Mouse (Mus musculus): ENCODE data around the gene Dclk3. TPM values are rescaled to one million over a fixed set of nuclear protein-coding genes. Genes with fewer than 3 reads are reported as not detected.

Dclk3 gene
- polyA plus RNA-seq, 1 experiment from 2014 or later: 0.29 TPM

DNA sequence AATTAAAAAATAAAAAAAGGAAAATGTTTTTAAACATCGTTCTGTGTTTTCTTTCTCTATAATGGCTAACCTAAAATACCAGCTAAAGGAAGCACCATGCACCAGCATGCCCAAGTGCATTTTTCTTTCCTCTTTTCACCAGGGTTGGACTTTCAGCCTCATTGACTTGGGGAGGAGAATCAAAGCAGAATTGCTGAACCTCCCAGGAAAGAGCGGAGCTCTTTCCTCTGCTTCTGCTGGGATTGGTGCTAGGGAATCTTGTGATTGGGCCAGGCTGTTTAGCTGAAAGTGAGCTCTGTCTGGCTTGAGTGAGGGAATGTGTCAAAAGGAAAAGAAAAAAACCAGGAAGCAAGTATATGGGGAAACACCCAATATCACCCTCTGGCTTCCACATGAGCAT lies 10.1 kb downstream of the Dclk3 start:
- WGBS: 75% methylated on average over 2 of the region's 2 CpGs
- H3K27ac ChIP-seq (ENCODE audit: low read length): no peak overlapping the region

GRCm38 (mm10) chr9:111449880-111450279 lies 11.0 kb downstream of the Dclk3 start:
- ATAC-seq (ENCODE audit: insufficient number of reproducible peaks, insufficient read depth, low FRiP score, low read depth): no peak
- Histone ChIP-seq H3K9me3 (ENCODE audit: control insufficient read depth, low read depth, low read length) (no peaks in the 10 kb centered on the region), H3K9ac (replicated peaks; ENCODE audit: low read depth, low read length) (no peak overlapping the region), H3K4me1 (ENCODE audit: control insufficient read depth, insufficient read depth, low read length) (no peaks in the 10 kb centered on the region), H3K36me3 (ENCODE audit: control insufficient read depth, insufficient read depth, low read length) (no peaks in the 10 kb centered on the region), H3K27ac (ENCODE audit: low read length) (no peak overlapping the region), H3K4me3 (ENCODE audit: low read depth, low read length) (no peak overlapping the region), H3K4me2 (replicated peaks; ENCODE audit: low read depth, low read length) (no peak overlapping the region), H3K27me3 (ENCODE audit: control insufficient read depth, insufficient read depth, low read length) (no peaks in the 10 kb centered on the region)
- 81% methylated on average over 5 of the region's 5 CpGs for WGBS

More for the DNA sequence above, 10.1 kb downstream of the Dclk3 start:
- no peak for ATAC-seq (ENCODE audit: insufficient number of reproducible peaks, insufficient read depth, low FRiP score, low read depth)
- Histone ChIP-seq H3K9me3 (ENCODE audit: control insufficient read depth, low read depth, low read length) (no peaks in the 10 kb centered on the region), H3K4me2 (replicated peaks; ENCODE audit: low read depth, low read length) (no peak overlapping the region), H3K9ac (replicated peaks; ENCODE audit: low read depth, low read length) (no peak overlapping the region), H3K27me3 (ENCODE audit: control insufficient read depth, insufficient read depth, low read length) (no peaks in the 10 kb centered on the region), H3K36me3 (ENCODE audit: control insufficient read depth, insufficient read depth, low read length) (no peaks in the 10 kb centered on the region), H3K4me1 (ENCODE audit: control insufficient read depth, insufficient read depth, low read length) (no peaks in the 10 kb centered on the region), H3K4me3 (ENCODE audit: low read depth, low read length) (no peak overlapping the region)

DNA sequence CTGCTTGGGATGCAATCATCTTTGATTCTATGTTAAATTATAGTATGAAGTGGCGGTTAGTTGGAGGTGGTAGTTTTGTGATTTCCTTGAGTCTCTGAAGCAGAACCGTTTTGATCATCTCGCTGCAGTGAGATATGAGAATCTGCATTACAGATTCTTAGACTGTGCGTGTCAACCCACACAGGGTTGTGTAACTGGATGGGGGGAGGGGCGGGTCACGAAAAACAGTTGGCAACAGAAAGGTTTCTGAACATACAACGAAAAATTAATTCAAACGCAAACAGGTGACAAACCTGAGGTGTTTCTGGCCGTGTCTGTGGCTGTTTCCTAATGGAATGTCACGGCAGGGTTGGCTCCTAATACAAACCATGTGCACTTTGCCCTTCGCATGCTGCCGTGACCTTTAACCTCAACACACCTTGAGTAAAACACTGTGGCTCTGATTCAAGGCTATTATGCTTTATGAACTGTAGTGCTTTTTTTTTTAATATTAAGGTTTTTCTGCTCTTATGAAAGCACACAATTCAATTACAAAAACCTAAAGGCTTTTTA lies 12.0 kb downstream of the Dclk3 start:
- Histone ChIP-seq H3K4me1 (ENCODE audit: control insufficient read depth, insufficient read depth, low read length) (no peaks in the 10 kb centered on the region), H3K9ac (replicated peaks; ENCODE audit: low read depth, low read length) (no peak overlapping the region), H3K27ac (ENCODE audit: low read length) (no peak overlapping the region), H3K4me2 (replicated peaks; ENCODE audit: low read depth, low read length) (no peak overlapping the region), H3K36me3 (ENCODE audit: control insufficient read depth, insufficient read depth, low read length) (no peaks in the 10 kb centered on the region), H3K4me3 (ENCODE audit: low read depth, low read length) (no peak overlapping the region), H3K27me3 (ENCODE audit: control insufficient read depth, insufficient read depth, low read length) (no peaks in the 10 kb centered on the region), H3K9me3 (ENCODE audit: control insufficient read depth, low read depth, low read length) (no peaks in the 10 kb centered on the region)
- WGBS: 73% methylated on average over 12 of the region's 12 CpGs
- ATAC-seq (ENCODE audit: insufficient number of reproducible peaks, insufficient read depth, low FRiP score, low read depth): no peak

DNA sequence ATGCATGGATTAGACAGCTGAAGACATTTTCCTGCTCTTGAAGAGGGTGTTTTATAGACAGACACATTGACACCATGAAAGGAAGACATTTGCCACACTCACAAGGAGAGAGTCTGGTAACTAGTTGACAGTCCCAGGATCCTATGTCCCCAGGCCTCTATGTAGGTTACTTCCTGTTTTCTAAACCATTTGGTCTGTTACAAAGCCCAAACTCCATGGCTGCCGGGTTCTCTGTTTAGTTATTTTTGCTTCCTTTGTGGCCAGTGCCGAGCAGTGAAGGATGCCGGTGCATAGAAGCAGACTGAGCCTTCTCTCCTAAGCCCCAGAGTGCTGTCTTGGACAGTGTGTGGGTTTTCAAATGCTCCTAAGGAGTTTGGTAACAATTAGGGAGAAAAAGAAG lies 15.0 kb downstream of the Dclk3 start:
- H3K36me3 ChIP-seq (ENCODE audit: control insufficient read depth, insufficient read depth, low read length): no peaks in the 10 kb centered on the region

DNA sequence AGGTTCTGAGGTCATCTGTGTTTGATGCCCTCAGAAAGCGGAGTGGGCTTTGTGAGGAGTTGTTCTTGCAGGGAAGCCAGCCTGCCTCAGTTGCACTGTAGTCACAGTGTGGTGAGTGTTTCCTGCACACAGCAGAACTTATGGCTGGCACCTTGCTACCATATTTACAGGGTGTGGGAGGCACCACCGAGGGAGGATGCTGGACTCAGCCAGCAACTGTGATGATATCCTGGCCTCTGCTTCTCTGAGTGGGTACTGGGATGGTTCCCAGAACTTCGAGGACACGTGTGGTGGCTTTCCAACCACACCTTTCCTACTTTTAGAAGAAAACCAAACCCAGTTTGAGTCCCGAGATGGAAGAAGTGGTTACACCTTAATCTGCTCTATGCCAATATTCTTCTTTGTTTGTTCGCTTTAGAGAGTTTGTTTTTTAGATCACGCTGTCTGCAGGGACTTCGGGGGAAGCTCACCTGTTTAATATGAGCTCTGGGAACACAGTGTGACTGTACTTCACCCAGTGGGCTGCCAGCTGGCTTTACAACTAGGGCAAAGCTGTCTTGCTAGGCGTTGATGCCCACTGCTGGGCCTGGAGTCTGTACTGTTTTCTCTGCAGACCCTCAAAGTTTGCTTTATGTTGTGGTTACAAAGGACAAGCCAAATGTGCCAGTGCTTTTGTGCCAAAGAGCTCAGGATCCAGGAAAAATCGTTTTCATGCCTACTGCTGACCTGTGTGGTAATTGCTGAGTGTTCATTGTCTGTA lies 18.5 kb downstream of the Dclk3 start:
- no peak overlapping the region for H3K9ac ChIP-seq (replicated peaks; ENCODE audit: low read depth, low read length)
- H3K4me2 ChIP-seq (replicated peaks; ENCODE audit: low read depth, low read length): no peak overlapping the region
- H3K4me3 ChIP-seq (ENCODE audit: low read depth, low read length): no peak overlapping the region
- no peaks in the 10 kb centered on the region for H3K36me3 ChIP-seq (ENCODE audit: control insufficient read depth, insufficient read depth, low read length)
- no peaks in the 10 kb centered on the region for H3K27me3 ChIP-seq (ENCODE audit: control insufficient read depth, insufficient read depth, low read length)
- no peak overlapping the region for H3K27ac ChIP-seq (ENCODE audit: low read length)
- 81% methylated on average over 10 of the region's 10 CpGs for WGBS
- no peaks in the 10 kb centered on the region for H3K4me1 ChIP-seq (ENCODE audit: control insufficient read depth, insufficient read depth, low read length)
- ATAC-seq (ENCODE audit: insufficient number of reproducible peaks, insufficient read depth, low FRiP score, low read depth): no peak
- H3K9me3 ChIP-seq (ENCODE audit: control insufficient read depth, low read depth, low read length): no peaks in the 10 kb centered on the region

More for the DNA sequence above, 15.0 kb downstream of the Dclk3 start:
- H3K4me2 ChIP-seq (replicated peaks; ENCODE audit: low read depth, low read length): no peak overlapping the region
- H3K4me3 ChIP-seq (ENCODE audit: low read depth, low read length): no peak overlapping the region
- no peak for ATAC-seq (ENCODE audit: insufficient number of reproducible peaks, insufficient read depth, low FRiP score, low read depth)
- H3K9ac ChIP-seq (replicated peaks; ENCODE audit: low read depth, low read length): no peak overlapping the region
- H3K27me3 ChIP-seq (ENCODE audit: control insufficient read depth, insufficient read depth, low read length): no peaks in the 10 kb centered on the region
- no peaks in the 10 kb centered on the region for H3K4me1 ChIP-seq (ENCODE audit: control insufficient read depth, insufficient read depth, low read length)
- 65% methylated on average over 3 of the region's 3 CpGs for WGBS
- H3K9me3 ChIP-seq (ENCODE audit: control insufficient read depth, low read depth, low read length): no peaks in the 10 kb centered on the region
- no peak overlapping the region for H3K27ac ChIP-seq (ENCODE audit: low read length)

GRCm38 (mm10) chr9:111457936-111458310 lies 19.0 kb downstream of the Dclk3 start:
- ATAC-seq (ENCODE audit: insufficient number of reproducible peaks, insufficient read depth, low FRiP score, low read depth): no peak
- no peak overlapping the region for H3K27ac ChIP-seq (ENCODE audit: low read length)
- H3K4me3 ChIP-seq (ENCODE audit: low read depth, low read length): no peak overlapping the region
- H3K4me2 ChIP-seq (replicated peaks; ENCODE audit: low read depth, low read length): no peak overlapping the region
- H3K36me3 ChIP-seq (ENCODE audit: control insufficient read depth, insufficient read depth, low read length): no peaks in the 10 kb centered on the region
- no peaks in the 10 kb centered on the region for H3K4me1 ChIP-seq (ENCODE audit: control insufficient read depth, insufficient read depth, low read length)
- H3K9me3 ChIP-seq (ENCODE audit: control insufficient read depth, low read depth, low read length): no peaks in the 10 kb centered on the region
- no peak overlapping the region for H3K9ac ChIP-seq (replicated peaks; ENCODE audit: low read depth, low read length)
- 75% methylated on average over 4 of the region's 4 CpGs for WGBS
- no peaks in the 10 kb centered on the region for H3K27me3 ChIP-seq (ENCODE audit: control insufficient read depth, insufficient read depth, low read length)

- H3K9me3 ChIP-seq (ENCODE audit: control insufficient read depth, low read depth, low read length): no peaks in the 10 kb centered on the region
- no peak overlapping the region for H3K9ac ChIP-seq (replicated peaks; ENCODE audit: low read depth, low read length)
- no peak overlapping the region for H3K27ac ChIP-seq (ENCODE audit: low read length)
- H3K27me3 ChIP-seq (ENCODE audit: control insufficient read depth, insufficient read depth, low read length): no peaks in the 10 kb centered on the region
- H3K36me3 ChIP-seq (ENCODE audit: control insufficient read depth, insufficient read depth, low read length): no peaks in the 10 kb centered on the region
- H3K4me2 ChIP-seq (replicated peaks; ENCODE audit: low read depth, low read length): no peak overlapping the region
- no peaks in the 10 kb centered on the region for H3K4me1 ChIP-seq (ENCODE audit: control insufficient read depth, insufficient read depth, low read length)
- 52% methylated on average over 8 of the region's 8 CpGs for WGBS
- no peak overlapping the region for H3K4me3 ChIP-seq (ENCODE audit: low read depth, low read length)
- no peak for ATAC-seq (ENCODE audit: insufficient number of reproducible peaks, insufficient read depth, low FRiP score, low read depth)
These were observed 20.6 kb downstream of the Dclk3 start for GRCm38 (mm10) chr9:111459466-111459865.

DNA sequence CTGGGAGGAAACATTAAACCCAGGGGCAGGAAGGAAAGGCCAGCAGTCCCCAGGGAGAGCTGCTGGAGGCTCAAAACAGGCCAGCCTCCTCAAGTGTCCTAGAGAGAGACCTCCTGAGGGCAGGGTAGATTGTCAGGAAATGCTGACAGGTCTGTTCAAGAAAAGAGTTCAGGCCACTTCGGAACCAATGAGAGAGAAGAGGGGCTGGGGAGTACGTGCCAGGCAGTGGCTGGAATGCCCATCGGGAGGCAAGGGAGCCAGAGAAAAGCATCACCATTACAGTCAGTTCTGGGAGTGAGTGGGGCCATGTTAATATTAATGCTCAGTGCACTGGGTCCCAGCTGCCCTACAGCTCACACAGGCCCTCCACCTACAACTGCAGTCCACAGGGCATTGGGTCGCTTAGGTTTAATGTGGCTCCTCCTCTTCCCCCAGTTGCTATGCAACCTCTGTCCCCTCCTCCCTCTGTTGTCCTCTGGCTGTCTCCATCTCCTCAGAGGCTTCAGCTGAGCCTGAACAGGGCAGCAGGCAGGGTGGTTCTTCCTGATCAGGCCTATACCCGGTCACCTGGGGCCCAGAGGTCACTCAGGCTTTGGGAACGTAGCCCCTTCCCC lies 21.4 kb downstream of the Dclk3 start:
- H3K9me3 ChIP-seq (ENCODE audit: control insufficient read depth, low read depth, low read length): no peaks in the 10 kb centered on the region
- H3K27ac ChIP-seq (ENCODE audit: low read length): no peak overlapping the region

More for the DNA sequence above, 21.4 kb downstream of the Dclk3 start:
- Histone ChIP-seq H3K9ac (replicated peaks; ENCODE audit: low read depth, low read length) (no peak overlapping the region), H3K4me1 (ENCODE audit: control insufficient read depth, insufficient read depth, low read length) (no peaks in the 10 kb centered on the region), H3K4me2 (replicated peaks; ENCODE audit: low read depth, low read length) (no peak overlapping the region), H3K36me3 (ENCODE audit: control insufficient read depth, insufficient read depth, low read length) (no peaks in the 10 kb centered on the region), H3K4me3 (ENCODE audit: low read depth, low read length) (no peak overlapping the region), H3K27me3 (ENCODE audit: control insufficient read depth, insufficient read depth, low read length) (no peaks in the 10 kb centered on the region)
- ATAC-seq (ENCODE audit: insufficient number of reproducible peaks, insufficient read depth, low FRiP score, low read depth): 0 out of 2 replicates have a peak, but pooled peaks have one; percentile 56
- 40% methylated on average over 6 of the region's 6 CpGs for WGBS

Measured in stomach, embryonic 14.5 days (tissue).